In genomic region chr7:91653033-91653432, GRCm38 (mm10) we compare ENCODE assay signal across 18 mouse cellular contexts.
"Had no signal": no experiment of that assay in that cellular context is flagged by ENCODE, and none has a peak within 500 bp of the region (broad histone marks: within the 10 kb centered on the region; RNA-seq: fewer than 3 reads in every experiment).

No protein-coding gene starts in this region.

- H3K4me1 ChIP-seq: kidney, embryonic 15.5 days; limb, embryonic 15.5 days; liver, embryonic 13.5 days; lung, embryonic 15.5 days; midbrain, embryonic 10.5 days; neural tube, embryonic 15.5 days; stomach, embryonic 15.5 days had no signal

- H3K27ac ChIP-seq: kidney, embryonic 15.5 days; limb, embryonic 15.5 days; liver, embryonic 13.5 days; lung, embryonic 15.5 days; midbrain, embryonic 10.5 days; neural tube, embryonic 15.5 days; stomach, embryonic 15.5 days had no signal

- H3K27me3 ChIP-seq: kidney, embryonic 15.5 days; limb, embryonic 15.5 days; liver, embryonic 13.5 days; lung, embryonic 15.5 days; neural tube, embryonic 15.5 days; stomach, embryonic 15.5 days had no signal

- DNase-seq: kidney, adult 2 months; kidney, postnatal 14 days; layer of hippocampus, postnatal 36 days; liver, embryonic 13.5 days; liver, postnatal 0 days; lung, postnatal 14 days; midbrain, embryonic 14.5 days; right cerebral cortex, postnatal 4 days; spleen, adult 18-20 months; thymus, adult 2 months; thymus, postnatal 25 days had no signal

- H3K4me3 ChIP-seq: kidney, embryonic 15.5 days; limb, embryonic 15.5 days; liver, embryonic 13.5 days; lung, embryonic 15.5 days; midbrain, embryonic 10.5 days; myocyte; neural tube, embryonic 15.5 days; stomach, embryonic 15.5 days had no signal
